Mouse (Mus musculus) E14TG2a.4 (cell line): Measurements from ENCODE around the gene Gltp.
A peak's percentile ranks its signal among the peaks of the same experiment; 100 is the strongest.

Experiments used
- CTCF ChIP-seq: conservative IDR thresholded peaks from 2 replicates; pipeline ENCODE4 v1.5.1; 2014; ENCODE audit warnings: low read length
- NANOG ChIP-seq: IDR thresholded peaks from 2 replicates; pipeline ENCODE4 v1.6.1; 2014; ENCODE audit warnings: borderline replicate concordance, low read length, mixed read lengths
- POU5F1 ChIP-seq: IDR thresholded peaks from 2 replicates; pipeline ENCODE4 v1.6.1; 2014; ENCODE audit warnings: low read length, borderline replicate concordance

GRCm38 (mm10) chr5:114673114-114673513 is 17.7 kb downstream of the Gltp start:
- TF ChIP-seq CTCF = peak; percentile 65
- TF ChIP-seq POU5F1 = no peak
- TF ChIP-seq NANOG = no peak
